Mouse (Mus musculus): Measurements from ENCODE around the gene Pitpnm2. TPM values are rescaled to one million over a fixed set of nuclear protein-coding genes. Genes with fewer than 3 reads are reported as not detected.

Pitpnm2 gene
- total RNA-seq, 1 experiment from 2014 or later = 17.5 TPM

- peak; percentile 88 for ATAC-seq (replicated peaks; ENCODE audit: low read depth, poor library complexity, severe bottlenecking)
Measured at GRCm38 (mm10) chr5:124111742-124112497, 137.6 kb downstream of the Pitpnm2 start, which contains the start of gene Ogfod2. Gene Ogfod2, plus strand, starts transcription at chr5:124112297.

- ATAC-seq (replicated peaks; ENCODE audit: low read depth, poor library complexity, severe bottlenecking) = no peak
Measured at GRCm38 (mm10) chr5:124111077-124111741, 138.4 kb downstream of the Pitpnm2 start.

GRCm38 (mm10) chr5:124103552-124103951 lies 146.0 kb downstream of the Pitpnm2 start:
- ATAC-seq (replicated peaks; ENCODE audit: low read depth, poor library complexity, severe bottlenecking) = no peak

GRCm38 (mm10) chr5:124103020-124103419 lies 146.5 kb downstream of the Pitpnm2 start:
- no peak for ATAC-seq (replicated peaks; ENCODE audit: low read depth, poor library complexity, severe bottlenecking)

DNA sequence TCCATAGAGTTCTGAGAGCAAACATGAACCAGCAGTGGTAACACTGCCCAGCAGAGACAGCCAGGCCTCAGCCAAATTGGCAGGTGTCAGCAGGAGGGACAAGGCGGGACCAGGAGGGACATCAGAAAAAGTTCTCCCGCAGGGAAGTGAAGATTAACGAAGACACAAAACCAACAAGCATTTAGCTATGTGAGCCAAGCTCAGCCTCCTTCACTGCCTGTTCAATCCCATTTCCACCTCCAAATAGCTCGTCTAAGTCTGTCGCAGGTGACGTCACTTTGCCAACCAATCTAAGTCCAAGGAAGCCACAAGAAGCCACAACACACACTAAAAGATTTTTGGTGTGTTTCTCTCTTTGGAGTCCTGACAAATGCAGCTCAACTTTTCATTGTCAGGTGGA lies 147.2 kb downstream of the Pitpnm2 start:
- ATAC-seq (replicated peaks; ENCODE audit: low read depth, poor library complexity, severe bottlenecking) = no peak

DNA sequence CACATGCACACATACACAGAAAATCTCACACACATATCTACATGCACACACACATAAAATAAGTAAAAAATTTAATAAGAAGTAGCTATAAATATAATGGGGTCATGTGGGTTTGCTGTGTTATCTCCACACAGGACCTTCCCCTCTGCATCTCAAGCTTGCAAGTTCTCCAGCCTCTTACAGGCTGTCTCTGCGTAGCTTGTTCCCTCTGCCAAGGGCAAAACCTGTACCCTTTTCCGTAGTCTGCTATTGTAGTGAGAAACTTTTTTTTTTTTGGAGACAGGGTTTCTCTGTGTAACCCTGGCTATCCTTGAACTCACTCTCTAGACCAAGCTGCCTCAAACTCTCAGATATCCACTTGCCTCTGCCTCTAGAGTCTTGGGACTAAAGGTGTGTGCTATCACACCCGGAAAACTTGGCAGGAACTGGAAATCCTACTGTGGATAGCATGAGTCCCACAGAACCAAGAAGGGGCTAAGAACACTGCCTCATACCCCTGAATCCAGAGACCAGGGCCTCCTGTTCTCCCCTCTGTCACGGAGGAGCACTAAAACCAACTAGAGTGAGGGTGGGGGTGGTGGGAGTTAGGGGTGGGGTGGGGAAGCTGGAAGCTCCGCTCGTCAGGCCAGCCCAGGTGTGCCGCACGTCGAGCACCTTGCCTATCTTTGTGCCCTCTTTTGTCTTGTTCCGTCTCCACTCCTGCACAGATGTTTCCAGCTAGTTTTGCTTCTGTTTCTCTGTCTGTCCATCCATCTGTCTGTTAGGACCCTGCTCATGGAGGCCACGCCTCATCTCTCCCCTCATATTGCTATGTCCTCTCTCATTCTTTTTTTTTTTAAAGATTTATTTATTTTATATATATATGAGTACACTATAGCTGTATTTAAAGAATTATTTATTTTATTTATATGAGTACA lies 149.2 kb downstream of the Pitpnm2 start:
- no peak for ATAC-seq (replicated peaks; ENCODE audit: low read depth, poor library complexity, severe bottlenecking)

- ATAC-seq (replicated peaks; ENCODE audit: low read depth, poor library complexity, severe bottlenecking) = no peak
Measured at GRCm38 (mm10) chr5:124098923-124099322, 150.6 kb downstream of the Pitpnm2 start.

GRCm38 (mm10) chr5:124095596-124096232 lies 153.8 kb downstream of the Pitpnm2 start, which contains the start of gene Abcb9:
Gene Abcb9, minus strand, starts transcription at chr5:124095798.
- peak; percentile 88 for ATAC-seq (replicated peaks; ENCODE audit: low read depth, poor library complexity, severe bottlenecking)

DNA sequence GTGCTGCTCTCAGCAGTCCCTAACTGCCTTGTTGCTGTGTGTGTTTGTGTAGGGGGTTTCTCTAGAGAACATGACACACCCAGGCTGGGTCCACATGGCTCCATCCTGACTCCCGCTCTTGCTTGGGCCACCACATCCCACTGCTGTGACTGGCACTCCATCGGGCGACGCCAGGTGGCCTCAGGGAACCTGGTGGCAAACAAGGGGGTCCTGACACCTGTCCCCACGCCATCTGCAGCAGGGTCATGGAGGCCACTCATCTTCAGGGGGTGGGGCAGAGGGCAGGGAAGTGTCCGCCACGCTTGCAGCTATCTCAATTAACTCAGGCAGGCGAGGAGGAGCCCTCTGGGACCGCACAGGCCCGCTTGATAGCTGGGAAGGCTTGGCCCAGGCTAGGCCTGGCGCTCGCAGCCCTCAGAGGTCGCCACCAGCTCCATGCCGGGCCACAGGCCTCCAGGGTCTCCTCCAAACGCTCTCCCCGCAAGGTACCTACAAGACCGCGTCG lies 154.4 kb downstream of the Pitpnm2 start:
- peak; percentile 9 for ATAC-seq (replicated peaks; ENCODE audit: low read depth, poor library complexity, severe bottlenecking)

DNA sequence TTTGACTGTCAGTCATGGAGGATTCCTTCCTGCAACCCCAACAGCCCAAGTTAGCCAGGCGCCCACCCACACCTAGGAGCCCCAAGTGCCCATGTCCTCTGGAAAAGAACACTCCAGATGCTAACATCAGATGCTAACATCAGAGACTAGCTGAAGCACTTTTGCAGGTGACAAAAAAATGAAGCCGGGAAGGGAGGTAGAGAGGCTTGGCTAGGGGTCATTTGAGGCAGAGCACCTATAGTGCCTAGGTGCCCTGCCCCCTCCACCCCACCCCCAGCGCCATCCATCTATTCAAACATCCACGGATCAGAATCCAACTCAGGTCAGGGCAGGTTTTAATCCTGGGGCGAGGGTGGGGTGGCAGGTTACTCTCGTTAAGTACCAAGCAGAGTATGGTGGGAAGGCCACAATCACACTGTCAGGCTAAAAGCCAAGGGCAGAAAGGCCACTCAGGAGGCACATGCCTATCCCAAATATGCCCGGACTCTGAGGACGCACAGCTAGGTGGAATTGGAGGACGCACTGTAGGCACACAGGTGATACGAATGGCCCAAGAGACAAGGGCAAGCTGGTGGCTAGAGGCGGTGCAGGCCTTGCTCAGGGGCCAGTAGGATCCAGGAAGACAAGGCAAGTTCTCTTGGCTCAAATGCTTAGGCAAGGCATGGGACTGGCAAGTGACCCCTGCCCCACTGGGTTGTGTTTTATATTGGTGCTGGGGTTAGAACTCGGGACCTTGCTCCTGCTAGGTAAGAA lies 155.5 kb downstream of the Pitpnm2 start:
- ATAC-seq (replicated peaks; ENCODE audit: low read depth, poor library complexity, severe bottlenecking) = no peak

DNA sequence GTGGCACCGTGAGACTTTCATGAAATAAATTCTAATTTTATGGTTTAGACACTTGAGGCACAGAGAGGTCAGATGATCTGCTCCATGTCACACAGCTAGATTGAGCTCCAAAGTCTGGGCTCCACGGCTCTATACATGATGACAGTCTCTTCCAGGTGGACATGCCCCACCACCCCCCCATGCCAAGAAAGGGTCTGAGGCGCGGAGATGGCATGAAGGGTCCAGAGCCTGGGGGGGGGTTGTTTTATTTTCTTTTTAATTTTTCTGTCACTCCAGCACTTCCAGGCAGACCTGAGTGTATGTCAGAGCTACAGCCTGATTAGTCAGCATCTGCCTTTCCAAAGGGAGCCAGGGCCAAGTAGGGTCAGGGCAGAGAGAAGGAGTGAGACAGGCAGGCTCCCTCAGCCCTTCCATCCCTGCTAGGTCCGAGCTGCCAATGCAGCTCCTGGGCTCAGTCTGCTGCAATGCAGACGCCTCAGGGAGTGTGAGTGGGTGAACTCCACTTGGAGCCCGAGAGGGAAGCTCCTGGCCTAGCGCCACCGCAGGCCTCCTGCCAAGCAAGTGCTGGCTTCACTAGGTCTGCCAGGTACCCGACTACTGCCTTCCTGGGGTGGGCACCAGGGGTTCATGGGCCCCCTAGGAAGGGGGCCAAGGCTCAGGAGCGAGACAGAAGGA lies 156.3 kb downstream of the Pitpnm2 start:
- no peak for ATAC-seq (replicated peaks; ENCODE audit: low read depth, poor library complexity, severe bottlenecking)

DNA sequence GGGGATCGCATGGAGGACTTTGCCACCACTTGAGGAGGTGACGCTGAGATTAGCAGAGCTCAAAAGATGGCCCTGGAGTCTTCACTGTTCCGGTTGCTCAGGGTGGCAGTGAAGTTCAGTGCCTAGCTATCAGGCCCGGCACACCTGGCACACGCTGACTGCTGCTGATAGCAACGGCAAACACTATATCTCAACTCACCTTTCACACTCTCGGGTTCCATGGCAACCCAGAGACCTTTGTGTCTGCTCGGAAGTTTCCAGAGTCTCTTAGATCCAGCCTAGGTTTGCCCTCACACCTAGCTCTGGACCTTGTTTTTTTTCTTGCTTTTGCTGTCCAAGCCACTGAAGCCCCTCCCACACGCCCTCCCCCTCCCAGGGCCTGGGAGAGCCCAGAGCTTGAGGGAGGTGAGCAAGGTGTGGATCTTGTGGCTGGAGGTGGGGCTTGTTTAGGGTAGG lies 157.6 kb downstream of the Pitpnm2 start:
- ATAC-seq (replicated peaks; ENCODE audit: low read depth, poor library complexity, severe bottlenecking) = no peak

GRCm38 (mm10) chr5:124089868-124090267 lies 159.7 kb downstream of the Pitpnm2 start:
- ATAC-seq (replicated peaks; ENCODE audit: low read depth, poor library complexity, severe bottlenecking) = no peak

DNA sequence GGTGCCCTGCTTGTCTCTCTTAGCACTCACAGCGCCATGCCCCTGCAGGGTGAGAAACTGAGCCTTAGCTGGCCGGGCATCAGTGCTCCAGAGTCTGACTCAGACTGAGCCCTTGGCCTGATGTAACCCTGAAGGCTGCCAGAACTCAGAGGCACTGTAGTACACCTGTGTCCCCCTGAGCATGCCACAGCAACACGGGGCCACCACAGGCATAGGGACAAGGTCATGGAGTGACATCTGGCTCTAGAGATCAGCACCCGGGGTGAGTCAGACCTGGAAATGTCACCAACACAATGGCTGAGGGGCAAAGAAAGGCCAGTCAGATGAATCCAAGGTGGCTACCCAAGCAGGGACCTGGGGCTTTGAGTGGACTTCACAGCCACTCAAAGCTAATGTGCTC lies 162.7 kb downstream of the Pitpnm2 start:
- no peak for ATAC-seq (replicated peaks; ENCODE audit: low read depth, poor library complexity, severe bottlenecking)

- no peak for ATAC-seq (replicated peaks; ENCODE audit: low read depth, poor library complexity, severe bottlenecking)
Measured at GRCm38 (mm10) chr5:124085513-124085912, 164.0 kb downstream of the Pitpnm2 start.

GRCm38 (mm10) chr5:124084588-124085173 lies 164.9 kb downstream of the Pitpnm2 start:
- ATAC-seq (replicated peaks; ENCODE audit: low read depth, poor library complexity, severe bottlenecking) = peak; percentile 83

GRCm38 (mm10) chr5:124083850-124084587 lies 165.5 kb downstream of the Pitpnm2 start:
- ATAC-seq (replicated peaks; ENCODE audit: low read depth, poor library complexity, severe bottlenecking) = no peak

All from common myeloid progenitor, adult 5-6 weeks (primary cell).